Mouse (Mus musculus) layer of hippocampus, postnatal 10 days (tissue): ENCODE measurements at regions not wholly inside any gene's neighbourhood (a gene's known extent, or its start where the extent isn't known, plus 50 kb on each side); places are given as distances from the start of the nearest gene placed in this dataset.

Source experiments
- DNase-seq, 2 experiments: peaks; one replicate each; pipeline ENCODE4 v3.0.0; 2021; ENCODE audit warnings: low spot score in 2 of 2

- no peak for DNase-seq
These were observed 376.8 kb downstream of the Otol1 start for GRCm38 (mm10) chr3:70384235-70384634.

- DNase-seq, result no peak
These were observed 378.5 kb downstream of the Otol1 start for GRCm38 (mm10) chr3:70385961-70386360.

GRCm38 (mm10) chr3:70401187-70401586, 393.8 kb downstream of the Otol1 start:
- no peak for DNase-seq

- DNase-seq, result no peak
These were observed 399.2 kb downstream of the Otol1 start for GRCm38 (mm10) chr3:70406571-70406970.

GRCm38 (mm10) chr3:70418273-70418672, 410.9 kb downstream of the Otol1 start:
- no peak for DNase-seq

- no peak for DNase-seq
These were observed 414.6 kb downstream of the Otol1 start for GRCm38 (mm10) chr3:70422016-70422415.

- DNase-seq, result no peak
These were observed 415.3 kb downstream of the Otol1 start for GRCm38 (mm10) chr3:70422669-70423068.

- DNase-seq, result no peak
These were observed 429.3 kb downstream of the Otol1 start for GRCm38 (mm10) chr3:70436671-70437070.

GRCm38 (mm10) chr3:70457181-70457847, 449.9 kb downstream of the Otol1 start:
- no peak for DNase-seq

GRCm38 (mm10) chr3:70460811-70461210, 453.4 kb downstream of the Otol1 start:
- DNase-seq, result no peak

- DNase-seq, result no peak
These were observed 455.8 kb downstream of the Otol1 start for GRCm38 (mm10) chr3:70463221-70463620.

- DNase-seq, result peak; percentile 77 to 82
These were observed 475.1 kb downstream of the Otol1 start for GRCm38 (mm10) chr3:70482521-70482920.

- DNase-seq, result no peak
These were observed 475.8 kb downstream of the Otol1 start for GRCm38 (mm10) chr3:70483066-70483743.

GRCm38 (mm10) chr3:70496431-70496830, 489.0 kb downstream of the Otol1 start:
- DNase-seq, result no peak

- no peak for DNase-seq
These were observed 492.9 kb downstream of the Otol1 start for GRCm38 (mm10) chr3:70500245-70500858.

GRCm38 (mm10) chr3:70500991-70501961, 493.9 kb downstream of the Otol1 start:
- peak in 1 of 2 experiments; percentile 9 for DNase-seq

GRCm38 (mm10) chr3:70533593-70534321, 526.3 kb downstream of the Otol1 start:
- DNase-seq, result no peak

- no peak for DNase-seq
These were observed 527.7 kb downstream of the Otol1 start for GRCm38 (mm10) chr3:70535084-70535483.

- DNase-seq, result no peak
These were observed 536.5 kb downstream of the Otol1 start for GRCm38 (mm10) chr3:70543911-70544310.

- no peak for DNase-seq
These were observed 550.4 kb downstream of the Otol1 start for GRCm38 (mm10) chr3:70557821-70558220.
